ENCODE assay signal across 21 mouse cellular contexts in genomic region chr2:32390871-32391270, GRCm38 (mm10). TPM values are rescaled to one million over a fixed set of nuclear protein-coding genes. Genes with fewer than 3 reads are reported as not detected.
A peak's percentile ranks its signal among the peaks of the same experiment; 100 is the strongest.
DNase-seq lines count a peak whose midpoint lies in the region; ATAC-seq and TF ChIP-seq lines count a peak whose summit lies in the region.
"Had no signal": no experiment of that assay in that cellular context is flagged by ENCODE, and none has a peak within 500 bp of the region (broad histone marks: within the 10 kb centered on the region; RNA-seq: fewer than 3 reads in every experiment).

No protein-coding gene starts in this region.

- H3K4me1 ChIP-seq in kidney, adult 2 months (ENCODE audit: control insufficient read depth, insufficient read depth, low read length): peaks cover 7% of the 10 kb centered on the region; the same call in 1 of the 2 replicates
- no peaks in the 10 kb centered on the region for H3K4me1 ChIP-seq in kidney, embryonic 14.5 days (ENCODE audit: control insufficient read depth, insufficient read depth, low read length)
- peaks cover 35% of the 10 kb centered on the region for H3K4me1 ChIP-seq in embryonic facial prominence, embryonic 10.5 days

- 46% methylated on average over 8 of the region's 8 CpGs for WGBS in kidney, adult 2 months
- 68% methylated on average over 8 of the region's 8 CpGs for WGBS in kidney, embryonic 14.5 days
- 68% methylated on average over 8 of the region's 8 CpGs for WGBS in embryonic facial prominence, embryonic 10.5 days

- ATAC-seq in kidney, embryonic 14.5 days (ENCODE audit: low FRiP score, low TSS enrichment): no peak
- ATAC-seq: forebrain, embryonic 14.5 days; intestine, embryonic 16.5 days had no signal

- H3K27me3 ChIP-seq in kidney, adult 2 months (replicated peaks; ENCODE audit: control insufficient read depth, insufficient read depth, low read length): no peaks in the 10 kb centered on the region
- H3K27me3 ChIP-seq in kidney, embryonic 14.5 days (ENCODE audit: control insufficient read depth, insufficient read depth, low read length): no peaks in the 10 kb centered on the region
- no peaks in the 10 kb centered on the region for H3K27me3 ChIP-seq in embryonic facial prominence, embryonic 10.5 days (replicated peaks; ENCODE audit: low read depth, poor library complexity, severe bottlenecking)
- H3K27me3 ChIP-seq: limb, embryonic 13.5 days had no signal

- H3K9me3 ChIP-seq in kidney, embryonic 14.5 days (ENCODE audit: control insufficient read depth, low read length): no peaks in the 10 kb centered on the region; the same call in 1 of the 2 replicates
- H3K9me3 ChIP-seq in embryonic facial prominence, embryonic 10.5 days: no peaks in the 10 kb centered on the region
- H3K9me3 ChIP-seq: limb, embryonic 13.5 days; megakaryocyte, embryonic 14.5 days had no signal

- TF ChIP-seq CTCF in kidney, adult 2 months (conservative IDR thresholded peaks at IDR 0.05; ENCODE audit: insufficient read depth, insufficient read length, low read depth, low read length): no peak

- H3K9ac ChIP-seq in kidney, embryonic 14.5 days (ENCODE audit: low read depth, low read length): no peak overlapping the region
- H3K9ac ChIP-seq: hindbrain, embryonic 14.5 days; limb, embryonic 13.5 days had no signal

- no peak for TF ChIP-seq POLR2A in kidney, adult 2 months (IDR thresholded peaks at IDR 0.05; ENCODE audit: low read depth, low read length)

- H3K4me3 ChIP-seq in kidney, adult 2 months (ENCODE audit: insufficient read depth, low read depth, low read length): no peak overlapping the region
- H3K4me3 ChIP-seq in kidney, embryonic 14.5 days (ENCODE audit: low read length): no peak overlapping the region
- no peak overlapping the region for H3K4me3 ChIP-seq in embryonic facial prominence, embryonic 10.5 days
- H3K4me3 ChIP-seq: erythroblast, embryonic 14.5 days; layer of hippocampus, adult 2 months; limb, embryonic 13.5 days; megakaryocyte, embryonic 14.5 days had no signal

- no peak overlapping the region for H3K27ac ChIP-seq in kidney, adult 2 months (ENCODE audit: insufficient read depth, low read depth, low read length)
- no peak overlapping the region for H3K27ac ChIP-seq in kidney, embryonic 14.5 days (ENCODE audit: low read depth, low read length)
- 0 out of 2 replicates have a peak overlapping the region, but pooled peaks have one; percentile 3 for H3K27ac ChIP-seq in embryonic facial prominence, embryonic 10.5 days (replicated peaks)
- H3K27ac ChIP-seq: hindbrain, embryonic 14.5 days; layer of hippocampus, adult 2 months; limb, embryonic 13.5 days had no signal

- no peak overlapping the region for H3K4me2 ChIP-seq in kidney, embryonic 14.5 days (replicated peaks; ENCODE audit: low read depth, low read length)
- H3K4me2 ChIP-seq: hindbrain, embryonic 14.5 days; limb, embryonic 13.5 days had no signal

- peak; percentile 77 for DNase-seq in kidney, adult 2 months
- DNase-seq in embryonic facial prominence, embryonic 10.5 days (ENCODE audit: low spot score): no peak
- DNase-seq in lung, adult 18-20 months: peak; percentile 59 to 71
- no peak for DNase-seq in heart, adult 18-20 months
- DNase-seq in cerebellum, postnatal 4 days (ENCODE audit: low spot score in 2 of 2): no peak
- DNase-seq in spleen, postnatal 36 days (ENCODE audit: low spot score in 2 of 2): no peak
- DNase-seq: adrenal gland, adult 8-10 months; cerebellum, adult 11 months; cerebellum, postnatal 25 days; gastrocnemius, postnatal 25 days; heart, postnatal 10 days had no signal

- H3K36me3 ChIP-seq in kidney, adult 2 months (ENCODE audit: control insufficient read depth, insufficient read depth, low read length): no peaks in the 10 kb centered on the region
- no peaks in the 10 kb centered on the region for H3K36me3 ChIP-seq in kidney, embryonic 14.5 days (ENCODE audit: control insufficient read depth, insufficient read depth, low read length)
- H3K36me3 ChIP-seq in embryonic facial prominence, embryonic 10.5 days (replicated peaks): no peaks in the 10 kb centered on the region
- H3K36me3 ChIP-seq: G1E; limb, embryonic 13.5 days had no signal

RNA-seq across cellular contexts. Expression of gene Lcn2, which starts 2.8 kb away (rescaled TPM):
- 8.0 and 9.4 TPM in 2 replicates for polyA plus RNA-seq in kidney, adult 2 months (2012; rRNA removed)
- polyA plus RNA-seq in kidney, embryonic 14.5 days (2014; fragmentation: Nextera tagmentation; extraction: Ambion mirVana): 1.6 and 1.7 TPM in 2 replicates
- not detected in 2 replicates for polyA plus RNA-seq in embryonic facial prominence, embryonic 10.5 days (2016; fragmentation: Nextera tagmentation; extraction: Ambion mirVana)
- 1 to 10 TPM; 4.8 to 5.6 TPM for total RNA-seq in heart, adult 18-20 months (2021)
- total RNA-seq: G1E; midbrain, postnatal 0 days had no signal

RNA-seq across cellular contexts. Expression of gene Ptges2, which starts 4.8 kb away (rescaled TPM):
- 69.7 and 80.6 TPM in 2 replicates for polyA plus RNA-seq in kidney, adult 2 months (2012; rRNA removed)
- 32.2 and 36.4 TPM in 2 replicates for polyA plus RNA-seq in kidney, embryonic 14.5 days (2014; fragmentation: Nextera tagmentation; extraction: Ambion mirVana)
- 32.2 and 32.5 TPM in 2 replicates for polyA plus RNA-seq in embryonic facial prominence, embryonic 10.5 days (2016; fragmentation: Nextera tagmentation; extraction: Ambion mirVana)
- 10 to 100 TPM; 60.2 to 68.5 TPM for total RNA-seq in heart, adult 18-20 months (2021)

RNA-seq across cellular contexts. Expression of gene 1110008P14Rik, which starts 9.1 kb away (rescaled TPM):
- 182 and 215 TPM in 2 replicates for polyA plus RNA-seq in kidney, adult 2 months (2012; rRNA removed)
- 50.1 and 52.0 TPM in 2 replicates for polyA plus RNA-seq in kidney, embryonic 14.5 days (2014; fragmentation: Nextera tagmentation; extraction: Ambion mirVana)
- polyA plus RNA-seq in embryonic facial prominence, embryonic 10.5 days (2016; fragmentation: Nextera tagmentation; extraction: Ambion mirVana): 35.0 and 39.3 TPM in 2 replicates
- total RNA-seq in heart, adult 18-20 months (2021): 10 to 100 TPM; 43.2 to 50.5 TPM

RNA-seq across cellular contexts. Expression of gene Dnm1, which starts 37.7 kb away (rescaled TPM):
- polyA plus RNA-seq in kidney, adult 2 months (2012; rRNA removed): 8.3 and 12.6 TPM in 2 replicates
- polyA plus RNA-seq in kidney, embryonic 14.5 days (2014; fragmentation: Nextera tagmentation; extraction: Ambion mirVana): 8.4 and 11.5 TPM in 2 replicates
- polyA plus RNA-seq in embryonic facial prominence, embryonic 10.5 days (2016; fragmentation: Nextera tagmentation; extraction: Ambion mirVana): 20.7 and 23.5 TPM in 2 replicates
- total RNA-seq in heart, adult 18-20 months (2021): 1 to 10 TPM; 3.6 to 4.4 TPM

RNA-seq across cellular contexts. Expression of gene Ciz1, which starts 38.7 kb away (rescaled TPM):
- 130 and 131 TPM in 2 replicates for polyA plus RNA-seq in kidney, adult 2 months (2012; rRNA removed)
- polyA plus RNA-seq in kidney, embryonic 14.5 days (2014; fragmentation: Nextera tagmentation; extraction: Ambion mirVana): 36.2 and 50.3 TPM in 2 replicates
- 65.8 and 66.4 TPM in 2 replicates for polyA plus RNA-seq in embryonic facial prominence, embryonic 10.5 days (2016; fragmentation: Nextera tagmentation; extraction: Ambion mirVana)
- total RNA-seq in heart, adult 18-20 months (2021): 10 to 100 TPM; 19.1 to 27.2 TPM

Comparison
In these comparisons a context has a peak if more than half of its experiments do, and no peak if none do; other contexts are left out.
1. DNase-seq: peak in kidney, adult 2 months (single experiment) and lung, adult 18-20 months (2 of 2); none in embryonic facial prominence, embryonic 10.5 days (single experiment), heart, adult 18-20 months (0 of 2), cerebellum, postnatal 4 days (0 of 2) and spleen, postnatal 36 days (0 of 2).